Mouse (Mus musculus) hindbrain, embryonic 12.5 days (tissue): ENCODE results near the gene Timm10b. TPM values are rescaled to one million over a fixed set of nuclear protein-coding genes. Genes with fewer than 3 reads are reported as not detected.

Experiments
- ATAC-seq: fragments of 200-750 bp; cut with Nextera tagmentation; 2 replicates; pipeline ENCODE4 v1.8.0; 2017; ENCODE audit warnings: moderate TSS enrichment; ENCODE audit not compliant: low FRiP score
- H3K27ac ChIP-seq: fragments of 300-500 bp; sonication (generic); 2 replicates; pipeline ENCODE4 v1.5.1; 2016; ENCODE audit warnings: mild to moderate bottlenecking
- H3K27me3 ChIP-seq: fragments of 300-500 bp; sonication (generic); 2 replicates; pipeline ENCODE4 v1.6.1; 2016; ENCODE audit warnings: mild to moderate bottlenecking
- H3K36me3 ChIP-seq: fragments of 300-500 bp; sonication (generic); 2 replicates; pipeline ENCODE4 v1.6.1; 2016; ENCODE audit warnings: mild to moderate bottlenecking
- H3K4me1 ChIP-seq: fragments of 300-500 bp; sonication (generic); 2 replicates; pipeline ENCODE4 v1.6.1; 2016
- H3K4me2 ChIP-seq: fragments of 300-500 bp; sonication (generic); replicated peaks from 2 replicates; pipeline ENCODE4 v1.6.1; 2016; ENCODE audit warnings: mild to moderate bottlenecking
- H3K4me3 ChIP-seq: fragments of 300-500 bp; sonication (generic); 2 replicates; pipeline ENCODE4 v1.5.1; 2016; ENCODE audit warnings: mild to moderate bottlenecking
- H3K9ac ChIP-seq: fragments of 300-500 bp; sonication (generic); 2 replicates; pipeline ENCODE4 v1.6.1; 2016; ENCODE audit warnings: mild to moderate bottlenecking, moderate library complexity
- H3K9me3 ChIP-seq: fragments of 300-500 bp; sonication (generic); replicated peaks from 2 replicates; pipeline ENCODE4 v1.6.1; 2016; ENCODE audit warnings: mild to moderate bottlenecking
- WGBS: fragments of 180-500 bp; shearing (Covaris S2); methylation state at CpG from one replicate; pipeline ENCODE4 v1.1.7; 2016; 5-methylcytosine and 5-hydroxymethylcytosine counted together
- polyA plus RNA-seq: library from polyadenylated mRNA; unstranded; fragments of >200 nt; fragmentation: Nextera tagmentation; extraction: Ambion mirVana; gene quantifications from 2 replicates; pipeline ENCODE4 v1.2.1, GENCODE M21; 2016

Gene Timm10b
- 127 and 151 TPM in 2 replicates for polyA plus RNA-seq

- WGBS: 0% methylated on average over 2 of the region's 2 CpGs
- H3K4me1 ChIP-seq: peaks cover 25% of the 10 kb centered on the region
- H3K9ac ChIP-seq: peak within 1 kb of the TSS; percentile 89
- H3K4me2 ChIP-seq: peak within 1 kb of the TSS; percentile 82
- H3K9me3 ChIP-seq: no peaks in the 10 kb centered on the region
- H3K36me3 ChIP-seq: peaks cover 33% of the 10 kb centered on the region
- H3K27me3 ChIP-seq: no peaks in the 10 kb centered on the region
- no peak for ATAC-seq
- peak within 1 kb of the TSS; percentile 71 for H3K4me3 ChIP-seq
- peak within 1 kb of the TSS; percentile 73 for H3K27ac ChIP-seq
Measured at GRCm38 (mm10) chr7:105639756-105640155, at the start of gene Timm10b. Timm10b (plus strand) TSS chr7:105640056.

GRCm38 (mm10) chr7:105590097-105590496, 49.8 kb upstream of the Timm10b start:
- H3K9ac ChIP-seq: no peak overlapping the region
- H3K27ac ChIP-seq: no peak overlapping the region
- H3K4me1 ChIP-seq: no peaks in the 10 kb centered on the region
- no peaks in the 10 kb centered on the region for H3K36me3 ChIP-seq
- no peak overlapping the region for H3K4me2 ChIP-seq
- H3K27me3 ChIP-seq: no peaks in the 10 kb centered on the region
- ATAC-seq: no peak
- H3K9me3 ChIP-seq: no peaks in the 10 kb centered on the region
- 26% methylated on average over 7 of the region's 7 CpGs for WGBS
- H3K4me3 ChIP-seq: no peak overlapping the region

GRCm38 (mm10) chr7:105602860-105603623, 36.8 kb upstream of the Timm10b start:
- Histone ChIP-seq H3K9ac (no peak overlapping the region), H3K4me1 (no peaks in the 10 kb centered on the region), H3K4me3 (no peak overlapping the region), H3K27ac (no peak overlapping the region), H3K27me3 (no peaks in the 10 kb centered on the region), H3K9me3 (no peaks in the 10 kb centered on the region), H3K4me2 (no peak overlapping the region), H3K36me3 (no peaks in the 10 kb centered on the region)
- WGBS: 36% methylated on average over 9 of the region's 9 CpGs
- peak; percentile 71 for ATAC-seq

- H3K27ac ChIP-seq: no peak overlapping the region
- no peaks in the 10 kb centered on the region for H3K9me3 ChIP-seq
- H3K27me3 ChIP-seq: no peaks in the 10 kb centered on the region
- no peak overlapping the region for H3K9ac ChIP-seq
- no peaks in the 10 kb centered on the region for H3K4me1 ChIP-seq
- H3K4me2 ChIP-seq: no peak overlapping the region
- H3K4me3 ChIP-seq: no peak overlapping the region
- ATAC-seq: no peak
- H3K36me3 ChIP-seq: peaks cover 40% of the 10 kb centered on the region
- WGBS: 85% methylated on average over 3 of the region's 3 CpGs
Measured at GRCm38 (mm10) chr7:105608467-105608866, 31.4 kb upstream of the Timm10b start.

- 96% methylated on average over 1 of the region's 1 CpGs for WGBS
- ATAC-seq: no peak
- Histone ChIP-seq H3K4me2 (no peak overlapping the region), H3K27me3 (no peaks in the 10 kb centered on the region), H3K9ac (no peak overlapping the region), H3K4me3 (no peak overlapping the region), H3K36me3 (peaks cover 73% of the 10 kb centered on the region), H3K4me1 (no peaks in the 10 kb centered on the region), H3K27ac (no peak overlapping the region), H3K9me3 (no peaks in the 10 kb centered on the region)
Measured at GRCm38 (mm10) chr7:105611767-105612166, 28.1 kb upstream of the Timm10b start.

GRCm38 (mm10) chr7:105614400-105614799, 25.5 kb upstream of the Timm10b start:
- H3K36me3 ChIP-seq: peaks cover 99% of the 10 kb centered on the region
- no peak overlapping the region for H3K4me2 ChIP-seq
- H3K27me3 ChIP-seq: no peaks in the 10 kb centered on the region
- H3K9ac ChIP-seq: no peak overlapping the region
- whole genome bisulfite sequencing: 84% methylated on average over 1 of the region's 1 CpGs
- ATAC-seq: no peak
- H3K4me3 ChIP-seq: no peak overlapping the region
- H3K9me3 ChIP-seq: no peaks in the 10 kb centered on the region
- no peak overlapping the region for H3K27ac ChIP-seq
- H3K4me1 ChIP-seq: no peaks in the 10 kb centered on the region

- Histone ChIP-seq H3K4me2 (no peak overlapping the region), H3K4me1 (no peaks in the 10 kb centered on the region), H3K36me3 (peaks cover 100% of the 10 kb centered on the region), H3K9ac (no peak overlapping the region), H3K4me3 (no peak overlapping the region), H3K27ac (no peak overlapping the region), H3K27me3 (no peaks in the 10 kb centered on the region), H3K9me3 (no peaks in the 10 kb centered on the region)
- ATAC-seq: no peak
- WGBS: 79% methylated on average over 1 of the region's 1 CpGs
Measured at GRCm38 (mm10) chr7:105615720-105616119, 24.1 kb upstream of the Timm10b start.

GRCm38 (mm10) chr7:105616561-105616960, 23.3 kb upstream of the Timm10b start:
- H3K36me3 ChIP-seq: peaks cover 100% of the 10 kb centered on the region
- no peaks in the 10 kb centered on the region for H3K27me3 ChIP-seq
- no peak overlapping the region for H3K27ac ChIP-seq
- 94% methylated on average over 6 of the region's 6 CpGs for WGBS
- ATAC-seq: no peak
- no peaks in the 10 kb centered on the region for H3K9me3 ChIP-seq
- H3K4me1 ChIP-seq: no peaks in the 10 kb centered on the region
- H3K4me3 ChIP-seq: no peak overlapping the region
- H3K4me2 ChIP-seq: no peak overlapping the region
- H3K9ac ChIP-seq: no peak overlapping the region

- Histone ChIP-seq H3K9me3 (no peaks in the 10 kb centered on the region), H3K27me3 (no peaks in the 10 kb centered on the region), H3K27ac (no peak overlapping the region), H3K9ac (no peak overlapping the region), H3K4me3 (no peak overlapping the region), H3K36me3 (peaks cover 99% of the 10 kb centered on the region), H3K4me2 (no peak overlapping the region), H3K4me1 (no peaks in the 10 kb centered on the region)
- ATAC-seq: no peak
- WGBS: 95% methylated on average over 22 of the region's 22 CpGs
Measured at GRCm38 (mm10) chr7:105617810-105618209, 22.0 kb upstream of the Timm10b start.

GRCm38 (mm10) chr7:105619701-105620100, 20.2 kb upstream of the Timm10b start:
- Histone ChIP-seq H3K9ac (no peak overlapping the region), H3K4me1 (no peaks in the 10 kb centered on the region), H3K27ac (no peak overlapping the region), H3K27me3 (no peaks in the 10 kb centered on the region), H3K4me2 (no peak overlapping the region), H3K9me3 (no peaks in the 10 kb centered on the region), H3K4me3 (no peak overlapping the region), H3K36me3 (peaks cover 99% of the 10 kb centered on the region)
- ATAC-seq: no peak
- WGBS: 83% methylated on average over 3 of the region's 3 CpGs

GRCm38 (mm10) chr7:105621053-105621452, 18.8 kb upstream of the Timm10b start:
- H3K4me3 ChIP-seq: no peak overlapping the region
- H3K4me2 ChIP-seq: no peak overlapping the region
- no peaks in the 10 kb centered on the region for H3K27me3 ChIP-seq
- no peaks in the 10 kb centered on the region for H3K4me1 ChIP-seq
- WGBS: 80% methylated on average over 4 of the region's 4 CpGs
- peaks cover 93% of the 10 kb centered on the region for H3K36me3 ChIP-seq
- H3K9ac ChIP-seq: no peak overlapping the region
- ATAC-seq: no peak
- no peaks in the 10 kb centered on the region for H3K9me3 ChIP-seq
- no peak overlapping the region for H3K27ac ChIP-seq

- ATAC-seq: no peak
- no peaks in the 10 kb centered on the region for H3K4me1 ChIP-seq
- WGBS: 79% methylated on average over 8 of the region's 8 CpGs
- H3K4me3 ChIP-seq: no peak overlapping the region
- H3K9me3 ChIP-seq: no peaks in the 10 kb centered on the region
- no peak overlapping the region for H3K27ac ChIP-seq
- no peak overlapping the region for H3K9ac ChIP-seq
- H3K4me2 ChIP-seq: no peak overlapping the region
- no peaks in the 10 kb centered on the region for H3K27me3 ChIP-seq
- peaks cover 86% of the 10 kb centered on the region for H3K36me3 ChIP-seq
Measured at GRCm38 (mm10) chr7:105621646-105622292, 18.1 kb upstream of the Timm10b start.

- no peak overlapping the region for H3K9ac ChIP-seq
- no peaks in the 10 kb centered on the region for H3K9me3 ChIP-seq
- H3K4me1 ChIP-seq: peaks cover 13% of the 10 kb centered on the region
- WGBS: 76% methylated on average over 6 of the region's 6 CpGs
- no peaks in the 10 kb centered on the region for H3K27me3 ChIP-seq
- no peak overlapping the region for H3K27ac ChIP-seq
- H3K4me3 ChIP-seq: no peak overlapping the region
- peaks cover 50% of the 10 kb centered on the region for H3K36me3 ChIP-seq
- no peak for ATAC-seq
- H3K4me2 ChIP-seq: no peak overlapping the region
Measured at GRCm38 (mm10) chr7:105625397-105625796, 14.5 kb upstream of the Timm10b start.
